Mouse (Mus musculus): Measurements from ENCODE around the gene Asic2. TPM values are rescaled to one million over a fixed set of nuclear protein-coding genes. Genes with fewer than 3 reads are reported as not detected.

Gene Asic2
- polyA plus RNA-seq, 1 experiment, result 0.08 TPM

DNA sequence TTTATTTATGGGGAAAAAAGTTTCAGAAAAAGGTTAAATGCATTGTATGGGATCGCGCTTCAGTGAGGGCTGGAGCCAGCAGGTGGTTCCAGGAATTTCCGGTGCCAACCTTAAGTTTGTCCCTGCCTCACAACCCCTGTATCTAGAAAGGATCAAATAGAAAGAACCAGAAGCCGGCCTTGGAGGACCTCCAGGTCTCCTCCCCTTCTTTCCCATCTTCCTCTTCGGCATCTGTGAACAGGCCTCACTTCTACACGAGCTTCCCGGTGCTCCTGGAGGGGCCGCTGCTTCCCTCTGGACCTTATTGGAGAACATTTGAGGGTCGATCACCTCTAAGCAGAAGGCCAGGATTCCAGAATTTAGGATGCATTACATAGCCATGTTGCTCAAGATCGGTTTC is 1064.8 kb downstream of the Asic2 start:
- 92% methylated on average over 10 of the region's 10 CpGs for WGBS

GRCm38 (mm10) chr11:80902664-80903063 is 1065.6 kb downstream of the Asic2 start:
- H3K27ac ChIP-seq (ENCODE audit: control insufficient read depth, insufficient read depth, low read length), result no peak overlapping the region
- DNase-seq, result no peak
- TF ChIP-seq CTCF (IDR thresholded peaks at IDR 0.05; ENCODE audit: borderline replicate concordance, control insufficient read depth, extremely low read depth, insufficient read depth, low read length, poor library complexity) (no peak), POLR2A (IDR thresholded peaks at IDR 0.05; ENCODE audit: control insufficient read depth, extremely low read depth, insufficient read depth, low read length, poor library complexity) (no peak)
- no peaks in the 10 kb centered on the region for H3K36me3 ChIP-seq (ENCODE audit: control insufficient read depth, insufficient read depth, low read length)
- H3K4me1 ChIP-seq (replicated peaks; ENCODE audit: control insufficient read depth, insufficient read depth, low read length), result no peaks in the 10 kb centered on the region
- WGBS, result 57% methylated on average over 7 of the region's 7 CpGs
- H3K4me3 ChIP-seq (ENCODE audit: control insufficient read depth, insufficient read depth, low read length), result no peak overlapping the region
- H3K27me3 ChIP-seq (ENCODE audit: control insufficient read depth, insufficient read depth, low read length), result no peaks in the 10 kb centered on the region

More for the DNA sequence above, 1064.8 kb downstream of the Asic2 start:
- H3K27me3 ChIP-seq (ENCODE audit: control insufficient read depth, insufficient read depth, low read length), result no peaks in the 10 kb centered on the region
- no peak overlapping the region for H3K27ac ChIP-seq (ENCODE audit: control insufficient read depth, insufficient read depth, low read length)
- no peaks in the 10 kb centered on the region for H3K4me1 ChIP-seq (replicated peaks; ENCODE audit: control insufficient read depth, insufficient read depth, low read length)
- H3K4me3 ChIP-seq (ENCODE audit: control insufficient read depth, insufficient read depth, low read length), result no peak overlapping the region
- TF ChIP-seq POLR2A (IDR thresholded peaks at IDR 0.05; ENCODE audit: control insufficient read depth, extremely low read depth, insufficient read depth, low read length, poor library complexity) (no peak), CTCF (IDR thresholded peaks at IDR 0.05; ENCODE audit: borderline replicate concordance, control insufficient read depth, extremely low read depth, insufficient read depth, low read length, poor library complexity) (no peak)
- no peaks in the 10 kb centered on the region for H3K36me3 ChIP-seq (ENCODE audit: control insufficient read depth, insufficient read depth, low read length)
- DNase-seq, result no peak

GRCm38 (mm10) chr11:80900555-80900954 is 1067.7 kb downstream of the Asic2 start:
- Histone ChIP-seq H3K36me3 (ENCODE audit: control insufficient read depth, insufficient read depth, low read length) (no peaks in the 10 kb centered on the region), H3K4me1 (replicated peaks; ENCODE audit: control insufficient read depth, insufficient read depth, low read length) (no peaks in the 10 kb centered on the region), H3K27me3 (ENCODE audit: control insufficient read depth, insufficient read depth, low read length) (no peaks in the 10 kb centered on the region), H3K27ac (ENCODE audit: control insufficient read depth, insufficient read depth, low read length) (no peak overlapping the region), H3K4me3 (ENCODE audit: control insufficient read depth, insufficient read depth, low read length) (no peak overlapping the region)
- DNase-seq, result no peak
- TF ChIP-seq POLR2A (IDR thresholded peaks at IDR 0.05; ENCODE audit: control insufficient read depth, extremely low read depth, insufficient read depth, low read length, poor library complexity), result no peak
- TF ChIP-seq CTCF (IDR thresholded peaks at IDR 0.05; ENCODE audit: borderline replicate concordance, control insufficient read depth, extremely low read depth, insufficient read depth, low read length, poor library complexity), result no peak
- 86% methylated on average over 4 of the region's 4 CpGs for WGBS

DNA sequence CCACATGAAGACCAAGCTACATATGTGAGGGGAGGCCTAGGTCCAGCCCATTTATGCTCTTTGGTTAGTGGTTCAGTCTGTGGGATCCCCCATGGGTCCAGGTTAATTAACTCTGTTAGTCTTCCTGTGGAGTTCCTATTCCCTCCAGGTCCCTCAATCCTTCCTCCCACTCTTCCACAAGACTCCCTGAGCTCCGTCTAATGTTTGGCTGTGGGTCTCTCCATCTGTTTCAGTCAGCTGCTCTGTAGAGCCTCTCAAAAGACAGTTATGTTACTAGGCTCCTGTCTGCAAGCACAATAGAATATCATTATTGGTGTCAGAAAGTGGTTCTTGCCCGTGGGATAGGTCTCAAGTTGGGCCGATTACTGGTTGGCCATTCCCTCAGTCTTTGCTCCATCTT is 1072.4 kb downstream of the Asic2 start:
- Histone ChIP-seq H3K4me3 (ENCODE audit: control insufficient read depth, insufficient read depth, low read length) (no peak overlapping the region), H3K27me3 (ENCODE audit: control insufficient read depth, insufficient read depth, low read length) (no peaks in the 10 kb centered on the region), H3K4me1 (replicated peaks; ENCODE audit: control insufficient read depth, insufficient read depth, low read length) (no peaks in the 10 kb centered on the region), H3K36me3 (ENCODE audit: control insufficient read depth, insufficient read depth, low read length) (no peaks in the 10 kb centered on the region), H3K27ac (ENCODE audit: control insufficient read depth, insufficient read depth, low read length) (no peak overlapping the region)
- DNase-seq, result no peak
- 95% methylated on average over 3 of the region's 3 CpGs for WGBS
- TF ChIP-seq POLR2A (IDR thresholded peaks at IDR 0.05; ENCODE audit: control insufficient read depth, extremely low read depth, insufficient read depth, low read length, poor library complexity), result no peak
- no peak for TF ChIP-seq CTCF (IDR thresholded peaks at IDR 0.05; ENCODE audit: borderline replicate concordance, control insufficient read depth, extremely low read depth, insufficient read depth, low read length, poor library complexity)

DNA sequence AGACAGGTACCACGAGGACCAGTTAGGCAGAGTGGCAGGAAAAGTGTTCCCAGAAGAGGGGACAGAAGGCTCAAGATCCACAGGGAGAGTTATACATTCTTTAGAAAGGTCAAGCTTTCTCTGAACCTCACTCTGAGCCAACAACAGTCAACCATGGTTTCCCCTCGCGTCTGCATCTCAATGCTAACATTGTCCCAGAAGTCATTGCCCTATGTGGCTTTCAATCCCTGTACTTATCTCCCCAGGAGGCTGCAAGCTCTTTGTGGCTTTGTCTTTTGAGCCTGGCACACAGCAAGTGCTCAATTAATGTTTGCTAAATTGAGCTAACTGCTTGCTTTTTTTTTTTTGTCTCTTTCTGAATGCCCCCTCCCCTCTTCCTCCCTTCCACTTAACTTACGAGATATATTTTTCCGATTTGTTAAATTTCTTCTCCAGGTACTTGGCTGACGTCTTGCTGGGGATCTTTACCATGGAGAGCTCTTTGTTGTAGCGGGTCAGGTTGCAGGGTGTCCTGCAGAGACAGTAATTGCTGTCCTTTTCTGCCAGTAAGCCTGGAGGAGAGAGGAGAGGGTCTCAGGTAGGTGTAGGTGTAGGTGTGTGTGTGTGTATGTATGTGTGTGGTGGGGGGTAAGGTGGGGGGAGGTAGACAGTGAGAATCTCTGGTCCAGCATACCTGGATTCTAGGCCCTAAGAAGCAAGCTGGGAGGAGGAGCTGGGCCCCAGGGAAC is 1078.8 kb downstream of the Asic2 start:
- no peak overlapping the region for H3K4me3 ChIP-seq (ENCODE audit: control insufficient read depth, insufficient read depth, low read length)
- WGBS, result 28% methylated on average over 7 of the region's 7 CpGs
- H3K27ac ChIP-seq (ENCODE audit: control insufficient read depth, insufficient read depth, low read length), result no peak overlapping the region
- no peaks in the 10 kb centered on the region for H3K4me1 ChIP-seq (replicated peaks; ENCODE audit: control insufficient read depth, insufficient read depth, low read length)
- DNase-seq, result no peak
- TF ChIP-seq CTCF (IDR thresholded peaks at IDR 0.05; ENCODE audit: borderline replicate concordance, control insufficient read depth, extremely low read depth, insufficient read depth, low read length, poor library complexity) (no peak), POLR2A (IDR thresholded peaks at IDR 0.05; ENCODE audit: control insufficient read depth, extremely low read depth, insufficient read depth, low read length, poor library complexity) (no peak)
- no peaks in the 10 kb centered on the region for H3K36me3 ChIP-seq (ENCODE audit: control insufficient read depth, insufficient read depth, low read length)
- H3K27me3 ChIP-seq (ENCODE audit: control insufficient read depth, insufficient read depth, low read length), result no peaks in the 10 kb centered on the region

DNA sequence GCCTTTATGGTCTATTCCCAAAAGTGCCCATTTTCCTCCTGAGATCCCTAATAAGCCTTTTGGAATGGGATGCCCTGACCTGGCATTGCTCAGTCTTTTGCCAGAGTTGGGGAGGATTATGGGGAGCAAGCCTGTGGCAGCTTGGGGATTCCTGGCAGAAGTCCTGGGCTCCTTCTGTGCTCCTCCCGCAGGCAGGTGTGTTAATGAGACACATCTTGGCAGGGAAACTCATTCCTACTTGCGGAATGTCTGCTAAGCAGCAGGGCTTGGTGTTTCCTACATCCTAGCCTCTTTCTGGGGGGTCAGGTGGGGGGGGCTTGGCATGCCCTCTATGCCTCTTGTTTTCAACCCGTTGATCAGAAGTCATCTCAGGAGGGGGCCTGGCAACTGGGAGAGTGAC is 1081.2 kb downstream of the Asic2 start:
- Histone ChIP-seq H3K4me1 (replicated peaks; ENCODE audit: control insufficient read depth, insufficient read depth, low read length) (no peaks in the 10 kb centered on the region), H3K27me3 (ENCODE audit: control insufficient read depth, insufficient read depth, low read length) (no peaks in the 10 kb centered on the region), H3K36me3 (ENCODE audit: control insufficient read depth, insufficient read depth, low read length) (no peaks in the 10 kb centered on the region), H3K4me3 (ENCODE audit: control insufficient read depth, insufficient read depth, low read length) (no peak overlapping the region), H3K27ac (ENCODE audit: control insufficient read depth, insufficient read depth, low read length) (no peak overlapping the region)
- DNase-seq, result no peak
- WGBS, result 85% methylated on average over 3 of the region's 3 CpGs
- no peak for TF ChIP-seq CTCF (IDR thresholded peaks at IDR 0.05; ENCODE audit: borderline replicate concordance, control insufficient read depth, extremely low read depth, insufficient read depth, low read length, poor library complexity)

DNA sequence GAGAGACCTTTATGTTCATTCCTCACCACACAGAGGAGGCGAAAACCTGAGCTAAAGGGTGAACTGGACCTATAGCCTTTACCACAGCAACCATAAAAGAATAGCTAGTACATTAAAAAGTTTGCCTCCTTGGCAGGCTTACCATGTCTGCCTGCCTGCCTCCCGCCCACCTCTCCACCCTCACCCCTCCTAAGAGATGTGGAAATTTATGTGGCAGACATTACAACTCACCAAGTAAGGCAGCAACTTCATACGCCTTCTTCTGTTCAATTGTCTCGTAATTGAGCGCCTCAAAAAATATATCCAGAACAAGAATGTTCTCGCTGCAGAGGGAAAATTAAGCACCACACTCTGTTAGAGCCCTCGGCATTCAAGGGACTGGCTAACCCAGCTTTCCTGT is 1081.9 kb downstream of the Asic2 start:
- no peak for TF ChIP-seq CTCF (IDR thresholded peaks at IDR 0.05; ENCODE audit: borderline replicate concordance, control insufficient read depth, extremely low read depth, insufficient read depth, low read length, poor library complexity)
- no peak for TF ChIP-seq POLR2A (IDR thresholded peaks at IDR 0.05; ENCODE audit: control insufficient read depth, extremely low read depth, insufficient read depth, low read length, poor library complexity)
- H3K27me3 ChIP-seq (ENCODE audit: control insufficient read depth, insufficient read depth, low read length), result no peaks in the 10 kb centered on the region
- no peak overlapping the region for H3K4me3 ChIP-seq (ENCODE audit: control insufficient read depth, insufficient read depth, low read length)
- no peak for DNase-seq
- 88% methylated on average over 7 of the region's 7 CpGs for WGBS
- no peaks in the 10 kb centered on the region for H3K4me1 ChIP-seq (replicated peaks; ENCODE audit: control insufficient read depth, insufficient read depth, low read length)
- no peaks in the 10 kb centered on the region for H3K36me3 ChIP-seq (ENCODE audit: control insufficient read depth, insufficient read depth, low read length)
- no peak overlapping the region for H3K27ac ChIP-seq (ENCODE audit: control insufficient read depth, insufficient read depth, low read length)
